Mouse (Mus musculus) heart, embryonic 14.5 days (tissue): ENCODE data around the gene Ino80e. TPM values are rescaled to one million over a fixed set of nuclear protein-coding genes. Genes with fewer than 3 reads are reported as not detected.

Experiments used
- ATAC-seq: fragments of 200-750 bp; cut with Nextera tagmentation; 2 replicates; pipeline ENCODE4 v1.8.0; 2017; ENCODE audit warnings: low read depth, moderate TSS enrichment; ENCODE audit not compliant: insufficient number of reproducible peaks, insufficient read depth, low FRiP score
- H3K27ac ChIP-seq, 2 experiments: fragments of 200-500 bp in 1 of 2; fragments of 300-500 bp in 1 of 2; sonication (generic) in 1 of 2; replicated peaks in 1 of 2; 2 replicates each; pipeline ENCODE4 v1.5.1; 2012 to 2014; ENCODE audit warnings: low read depth in 2 of 2, low read length in 2 of 2, control low read depth in 1 of 2, mild to moderate bottlenecking in 1 of 2, mixed read lengths in 1 of 2; ENCODE audit not compliant: control insufficient read depth in 1 of 2, insufficient read depth in 1 of 2
- H3K27me3 ChIP-seq: fragments of 300-500 bp; sonication (generic); 2 replicates; pipeline ENCODE4 v1.6.1; 2014; ENCODE audit warnings: mild to moderate bottlenecking, low read length, control low read depth; ENCODE audit not compliant: control insufficient read depth, insufficient read depth
- H3K36me3 ChIP-seq: fragments of 300-500 bp; sonication (generic); 2 replicates; pipeline ENCODE4 v1.6.1; 2014; ENCODE audit warnings: mild to moderate bottlenecking, control low read depth, low read length, mixed read lengths; ENCODE audit not compliant: control insufficient read depth, insufficient read depth
- H3K4me1 ChIP-seq, 2 experiments: fragments of 200-500 bp in 1 of 2; fragments of 300-500 bp in 1 of 2; sonication (generic) in 1 of 2; 2 replicates each; pipeline ENCODE4 v1.6.1; 2012 to 2014; ENCODE audit warnings: low read length in 2 of 2, control low read depth in 1 of 2, mixed read lengths in 1 of 2; ENCODE audit not compliant: control insufficient read depth in 2 of 2, insufficient read depth in 2 of 2
- H3K4me2 ChIP-seq: fragments of 300-500 bp; sonication (generic); 2 replicates; pipeline ENCODE4 v1.6.1; 2014; ENCODE audit warnings: mild to moderate bottlenecking, low read length
- H3K4me3 ChIP-seq, 2 experiments: fragments of 200-500 bp in 1 of 2; fragments of 300-500 bp in 1 of 2; sonication (generic) in 1 of 2; 2 replicates each; pipeline ENCODE4 v1.5.1; 2012 to 2014; ENCODE audit warnings: low read length in 2 of 2, mild to moderate bottlenecking in 2 of 2, control low read depth in 1 of 2, low read depth in 1 of 2, moderate library complexity in 1 of 2; ENCODE audit not compliant: control insufficient read depth in 1 of 2, insufficient read depth in 1 of 2
- H3K9ac ChIP-seq: fragments of 300-500 bp; sonication (generic); 2 replicates; pipeline ENCODE4 v1.6.1; 2014; ENCODE audit warnings: mild to moderate bottlenecking, low read length
- H3K9me3 ChIP-seq: fragments of 300-500 bp; sonication (generic); 2 replicates; pipeline ENCODE4 v1.6.1; 2016; ENCODE audit warnings: low read length, control low read depth; ENCODE audit not compliant: control insufficient read depth
- whole genome bisulfite sequencing: fragments of 180-500 bp; shearing (Covaris S2); extraction: QIAGEN DNeasy Blood & Tissue Kit; methylation state at CpG from one replicate; pipeline ENCODE4 v1.1.7; 2014; 5-methylcytosine and 5-hydroxymethylcytosine counted together
- polyA plus RNA-seq: library from polyadenylated mRNA; unstranded; fragments of >200 nt; fragmentation: Nextera tagmentation; extraction: Ambion mirVana; gene quantifications from 2 replicates; pipeline ENCODE4 v1.2.1, GENCODE M21; 2014

The Ino80e gene
- polyA plus RNA-seq, 1 experiment from 2014 or later: 51.9 TPM

DNA sequence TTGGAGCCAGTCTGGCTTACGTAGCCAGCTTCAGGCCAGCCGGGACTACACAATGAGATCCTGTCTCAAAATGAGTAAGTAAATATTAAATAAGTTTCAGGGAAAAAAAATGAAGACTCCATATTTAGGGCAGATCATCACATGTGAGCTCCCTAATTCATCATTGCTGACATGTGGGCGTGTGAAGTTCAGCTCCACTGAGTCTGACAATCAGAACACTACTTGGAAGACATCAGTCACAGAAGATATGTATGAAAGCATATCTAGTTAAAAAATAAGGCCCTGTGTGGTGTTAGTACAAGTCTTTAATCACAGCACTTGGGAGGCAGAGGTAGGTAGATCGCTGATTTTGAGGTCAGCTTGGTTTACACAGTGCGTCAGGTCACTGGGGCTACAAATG lies 25.1 kb upstream of the Ino80e start:
- H3K4me2 ChIP-seq: no peak overlapping the region
- peaks cover 17% of the 10 kb centered on the region for H3K36me3 ChIP-seq
- no peaks in the 10 kb centered on the region for H3K27me3 ChIP-seq
- no peaks in the 10 kb centered on the region for H3K9me3 ChIP-seq
- 87% methylated on average over 5 of the region's 5 CpGs for WGBS
- H3K4me3 ChIP-seq: no peak overlapping the region
- no peak overlapping the region for H3K9ac ChIP-seq
- H3K27ac ChIP-seq: no peak overlapping the region
- H3K4me1 ChIP-seq: peaks cover 2 to 17% of the 10 kb centered on the region in 2 experiments; a peak in 3 of 4 replicates
- no peak for ATAC-seq

GRCm38 (mm10) chr7:126884286-126885164 lies 22.3 kb upstream of the Ino80e start, which contains the start of gene Taok2:
TSS of gene Taok2 (minus strand) at chr7:126884703.
- peak within 1 kb of the TSS; percentile 95 for H3K4me2 ChIP-seq
- H3K9ac ChIP-seq: peak within 1 kb of the TSS; percentile 96
- under 1% methylated on average over 56 of the region's 56 CpGs for WGBS
- no peaks in the 10 kb centered on the region for H3K9me3 ChIP-seq
- peak; percentile 96 for ATAC-seq
- H3K27ac ChIP-seq: peak within 1 kb of the TSS; percentile 94 to 97
- H3K27me3 ChIP-seq: no peaks in the 10 kb centered on the region
- peak within 1 kb of the TSS; percentile 84 to 89 for H3K4me3 ChIP-seq
- H3K4me1 ChIP-seq: peaks cover 5 to 27% of the 10 kb centered on the region in 2 experiments; a peak in 3 of 4 replicates
- H3K36me3 ChIP-seq: peaks cover 11% of the 10 kb centered on the region

GRCm38 (mm10) chr7:126883731-126884181 lies 21.6 kb upstream of the Ino80e start:
- under 1% methylated on average over 15 of the region's 15 CpGs for WGBS
- Histone ChIP-seq H3K9ac (peak overlapping the region; percentile 96), H3K9me3 (no peaks in the 10 kb centered on the region), H3K27ac (peak overlapping the region; percentile 94 to 97), H3K27me3 (no peaks in the 10 kb centered on the region), H3K4me3 (peak overlapping the region; percentile 84 to 89), H3K4me2 (peak overlapping the region; percentile 95), H3K4me1 (peaks cover 5 to 27% of the 10 kb centered on the region in 2 experiments; a peak in 3 of 4 replicates), H3K36me3 (peaks cover 18% of the 10 kb centered on the region)
- no peak for ATAC-seq

- no peaks in the 10 kb centered on the region for H3K9me3 ChIP-seq
- H3K27ac ChIP-seq: peak overlapping the region; percentile 78 to 97
- no peak for ATAC-seq
- peak overlapping the region; percentile 14 to 89; a peak in 2 of 4 replicates for H3K4me3 ChIP-seq
- 74% methylated on average over 6 of the region's 6 CpGs for WGBS
- peaks cover 5 to 27% of the 10 kb centered on the region in 2 experiments; a peak in 3 of 4 replicates for H3K4me1 ChIP-seq
- no peaks in the 10 kb centered on the region for H3K27me3 ChIP-seq
- H3K9ac ChIP-seq: peak overlapping the region; percentile 96
- peak overlapping the region; percentile 95 for H3K4me2 ChIP-seq
- peaks cover 46% of the 10 kb centered on the region for H3K36me3 ChIP-seq
Measured at GRCm38 (mm10) chr7:126881040-126881439, 18.9 kb upstream of the Ino80e start.

DNA sequence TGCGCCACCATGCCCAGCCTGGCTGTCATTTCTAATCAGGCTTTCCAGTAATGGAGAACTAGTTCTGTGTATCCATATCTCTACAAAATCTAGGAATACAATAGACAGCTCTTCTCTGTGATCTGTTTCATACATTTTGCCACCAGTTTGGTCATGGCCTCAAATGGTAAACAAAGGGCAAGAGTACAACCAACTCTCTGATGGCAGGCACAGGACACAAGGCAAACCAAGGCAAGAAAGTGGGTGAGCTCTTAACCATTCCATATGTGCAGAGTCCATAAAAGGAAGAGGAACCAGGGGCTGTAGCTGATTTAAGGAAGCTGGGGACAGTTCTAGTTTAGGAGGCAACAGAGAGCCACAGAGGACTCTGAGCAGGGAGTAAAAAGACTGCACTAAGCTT lies 15.1 kb upstream of the Ino80e start:
- Histone ChIP-seq H3K27me3 (no peaks in the 10 kb centered on the region), H3K4me1 (peaks cover 3 to 10% of the 10 kb centered on the region in 2 experiments; a peak in 3 of 4 replicates), H3K36me3 (peaks cover 84% of the 10 kb centered on the region), H3K4me2 (no peak overlapping the region), H3K27ac (no peak overlapping the region), H3K9ac (no peak overlapping the region), H3K9me3 (no peaks in the 10 kb centered on the region), H3K4me3 (no peak overlapping the region)
- 100% methylated on average over 1 of the region's 1 CpGs for WGBS
- no peak for ATAC-seq

DNA sequence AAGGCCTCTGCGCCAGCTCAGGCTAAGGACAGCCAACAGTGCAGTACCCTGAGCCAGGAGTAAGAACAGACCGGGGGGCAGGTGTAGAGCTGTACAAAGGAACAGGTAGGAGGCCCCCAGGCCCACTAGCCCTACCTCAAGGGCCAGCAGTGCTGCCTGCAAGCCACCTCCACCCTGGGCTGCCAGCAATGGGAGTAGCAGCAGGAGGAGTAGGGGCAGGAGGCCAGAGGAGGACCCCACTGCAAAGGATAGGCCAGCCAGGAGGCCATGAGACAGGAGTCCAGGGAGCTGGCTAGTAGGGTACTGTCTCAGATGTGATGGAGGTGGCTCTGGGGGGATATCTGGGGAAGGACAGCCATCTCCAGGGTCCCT lies 8.3 kb upstream of the Ino80e start:
- Histone ChIP-seq H3K4me1 (no peaks in the 10 kb centered on the region), H3K27ac (no peak overlapping the region), H3K9ac (no peak overlapping the region), H3K36me3 (peaks cover 100% of the 10 kb centered on the region), H3K27me3 (no peaks in the 10 kb centered on the region), H3K4me3 (no peak overlapping the region), H3K4me2 (no peak overlapping the region), H3K9me3 (no peaks in the 10 kb centered on the region)
- no peak for ATAC-seq
- WGBS: 91% methylated on average over 2 of the region's 2 CpGs

DNA sequence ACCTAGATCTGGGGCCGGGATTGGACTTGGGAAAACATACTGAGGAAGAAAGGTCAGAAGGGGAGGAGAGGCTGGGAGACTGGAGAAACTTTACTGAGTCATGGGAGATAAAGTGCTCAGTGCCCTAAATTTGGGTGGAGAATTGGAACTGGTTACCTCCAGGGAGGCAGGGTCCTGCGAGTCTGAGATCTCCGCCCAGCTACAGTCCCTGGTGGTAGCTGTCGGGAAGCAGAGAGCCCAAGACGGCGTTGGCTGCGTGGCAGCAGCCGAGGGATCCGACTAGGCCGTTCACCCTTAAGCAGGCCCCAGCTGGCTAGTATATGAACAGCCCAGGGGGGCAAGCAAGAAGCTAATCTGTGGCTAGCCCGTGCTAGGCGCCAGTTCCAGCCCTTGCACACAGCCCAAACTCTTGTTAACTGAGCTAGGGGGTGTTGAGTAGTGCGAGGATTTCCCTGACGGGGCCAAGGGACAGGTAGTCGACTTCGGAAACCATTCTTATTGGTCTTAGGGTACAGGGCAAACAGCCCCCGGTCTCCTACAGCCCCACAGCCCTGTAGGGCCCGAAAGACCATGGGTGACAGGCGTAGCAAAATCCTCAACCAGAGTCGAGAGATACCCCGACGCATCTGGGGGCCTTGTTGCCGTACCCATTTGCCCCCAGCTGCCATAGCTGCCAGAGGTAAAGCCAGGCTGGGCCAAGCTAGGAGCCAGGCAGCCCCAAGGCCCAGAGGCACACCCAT lies 7.8 kb upstream of the Ino80e start:
- no peak for ATAC-seq
- H3K36me3 ChIP-seq: peaks cover 100% of the 10 kb centered on the region
- no peaks in the 10 kb centered on the region for H3K27me3 ChIP-seq
- H3K27ac ChIP-seq: no peak overlapping the region
- H3K9ac ChIP-seq: no peak overlapping the region
- no peak overlapping the region for H3K4me2 ChIP-seq
- no peaks in the 10 kb centered on the region for H3K4me1 ChIP-seq
- H3K9me3 ChIP-seq: no peaks in the 10 kb centered on the region
- 86% methylated on average over 23 of the region's 23 CpGs for WGBS
- H3K4me3 ChIP-seq: no peak overlapping the region
